Mouse (Mus musculus): Measurements from ENCODE around the gene Micu1. TPM values are rescaled to one million over a fixed set of nuclear protein-coding genes. Genes with fewer than 3 reads are reported as not detected.

The Micu1 gene
- polyA plus RNA-seq, 1 experiment from 2014 or later, result 72.3 TPM

- 77% methylated on average over 2 of the region's 2 CpGs for WGBS
- Histone ChIP-seq H3K9me3 (no peaks in the 10 kb centered on the region), H3K27ac (no peak overlapping the region), H3K4me2 (no peak overlapping the region), H3K4me3 (replicated peaks) (no peak overlapping the region), H3K27me3 (no peaks in the 10 kb centered on the region), H3K9ac (no peak overlapping the region), H3K4me1 (no peaks in the 10 kb centered on the region), H3K36me3 (replicated peaks) (no peaks in the 10 kb centered on the region)
- ATAC-seq (ENCODE audit: low FRiP score), result no peak
Measured at GRCm38 (mm10) chr10:59694104-59694503, 8.2 kb upstream of the Micu1 start.

GRCm38 (mm10) chr10:59699516-59699915 lies 2.8 kb upstream of the Micu1 start:
- H3K4me3 ChIP-seq (replicated peaks), result no peak overlapping the region
- H3K9me3 ChIP-seq, result no peaks in the 10 kb centered on the region
- ATAC-seq (ENCODE audit: low FRiP score), result no peak
- no peaks in the 10 kb centered on the region for H3K36me3 ChIP-seq (replicated peaks)
- 78% methylated on average over 5 of the region's 5 CpGs for WGBS
- no peaks in the 10 kb centered on the region for H3K27me3 ChIP-seq
- H3K4me1 ChIP-seq, result peaks cover 9% of the 10 kb centered on the region
- H3K9ac ChIP-seq, result no peak overlapping the region
- no peak overlapping the region for H3K27ac ChIP-seq
- H3K4me2 ChIP-seq, result no peak overlapping the region

- Histone ChIP-seq H3K36me3 (replicated peaks) (no peaks in the 10 kb centered on the region), H3K9ac (no peak overlapping the region), H3K27ac (no peak overlapping the region), H3K9me3 (no peaks in the 10 kb centered on the region), H3K4me2 (peak overlapping the region; percentile 56), H3K4me1 (peaks cover 9% of the 10 kb centered on the region), H3K4me3 (replicated peaks) (peak overlapping the region; percentile 57), H3K27me3 (no peaks in the 10 kb centered on the region)
- no peak for ATAC-seq (ENCODE audit: low FRiP score)
- 49% methylated on average over 5 of the region's 5 CpGs for WGBS
Measured at GRCm38 (mm10) chr10:59701805-59702204, 472 bp upstream of the Micu1 start.

- H3K9me3 ChIP-seq, result no peaks in the 10 kb centered on the region
- peak overlapping the region; percentile 57 for H3K4me3 ChIP-seq (replicated peaks)
- H3K36me3 ChIP-seq (replicated peaks), result no peaks in the 10 kb centered on the region
- H3K27me3 ChIP-seq, result no peaks in the 10 kb centered on the region
- peak overlapping the region; percentile 56 for H3K4me2 ChIP-seq
- peak; percentile 10; the same call in 1 of the 2 replicates for ATAC-seq (ENCODE audit: low FRiP score)
- H3K27ac ChIP-seq, result peak overlapping the region; percentile 65; the same call in 1 of the 2 replicates
- H3K4me1 ChIP-seq, result peaks cover 9% of the 10 kb centered on the region
- H3K9ac ChIP-seq, result peak overlapping the region; percentile 66
- WGBS, result 15% methylated on average over 15 of the region's 15 CpGs
Measured at GRCm38 (mm10) chr10:59703060-59703760, 933 bp downstream of the Micu1 start.

GRCm38 (mm10) chr10:59706991-59707546 lies 4.8 kb downstream of the Micu1 start:
- no peaks in the 10 kb centered on the region for H3K27me3 ChIP-seq
- 93% methylated on average over 6 of the region's 6 CpGs for WGBS

GRCm38 (mm10) chr10:59707595-59707994 lies 5.3 kb downstream of the Micu1 start:
- no peak for ATAC-seq (ENCODE audit: low FRiP score)
- WGBS, result 86% methylated on average over 2 of the region's 2 CpGs
- H3K4me3 ChIP-seq (replicated peaks), result no peak overlapping the region
- no peaks in the 10 kb centered on the region for H3K27me3 ChIP-seq
- H3K4me1 ChIP-seq, result peaks cover 12% of the 10 kb centered on the region
- no peaks in the 10 kb centered on the region for H3K9me3 ChIP-seq
- H3K27ac ChIP-seq, result no peak overlapping the region
- no peak overlapping the region for H3K9ac ChIP-seq
- H3K36me3 ChIP-seq (replicated peaks), result no peaks in the 10 kb centered on the region
- H3K4me2 ChIP-seq, result no peak overlapping the region

More at GRCm38 (mm10) chr10:59706991-59707546, 4.8 kb downstream of the Micu1 start:
- ATAC-seq (ENCODE audit: low FRiP score), result no peak
- Histone ChIP-seq H3K4me1 (peaks cover 12% of the 10 kb centered on the region), H3K4me2 (no peak overlapping the region), H3K36me3 (replicated peaks) (no peaks in the 10 kb centered on the region), H3K4me3 (replicated peaks) (no peak overlapping the region), H3K9ac (no peak overlapping the region), H3K9me3 (no peaks in the 10 kb centered on the region), H3K27ac (no peak overlapping the region)

- 84% methylated on average over 7 of the region's 7 CpGs for WGBS
- H3K36me3 ChIP-seq (replicated peaks), result no peaks in the 10 kb centered on the region
- ATAC-seq (ENCODE audit: low FRiP score), result no peak
Measured at GRCm38 (mm10) chr10:59709281-59709680, 7.0 kb downstream of the Micu1 start.

GRCm38 (mm10) chr10:59710246-59710645 lies 8.0 kb downstream of the Micu1 start:
- Histone ChIP-seq H3K4me2 (no peak overlapping the region), H3K9me3 (no peaks in the 10 kb centered on the region)
- WGBS, result 89% methylated on average over 1 of the region's 1 CpGs

More at GRCm38 (mm10) chr10:59709281-59709680, 7.0 kb downstream of the Micu1 start:
- H3K27me3 ChIP-seq, result no peaks in the 10 kb centered on the region
- no peak overlapping the region for H3K27ac ChIP-seq
- no peak overlapping the region for H3K4me3 ChIP-seq (replicated peaks)
- no peak overlapping the region for H3K4me2 ChIP-seq
- peaks cover 3% of the 10 kb centered on the region; the same call in 1 of the 2 replicates for H3K4me1 ChIP-seq
- H3K9ac ChIP-seq, result no peak overlapping the region
- H3K9me3 ChIP-seq, result no peaks in the 10 kb centered on the region

GRCm38 (mm10) chr10:59712062-59712461 lies 9.8 kb downstream of the Micu1 start:
- H3K36me3 ChIP-seq (replicated peaks), result no peaks in the 10 kb centered on the region
- no peaks in the 10 kb centered on the region for H3K9me3 ChIP-seq
- no peaks in the 10 kb centered on the region for H3K27me3 ChIP-seq
- H3K4me2 ChIP-seq, result no peak overlapping the region
- 94% methylated on average over 8 of the region's 8 CpGs for WGBS
- ATAC-seq (ENCODE audit: low FRiP score), result no peak
- H3K4me3 ChIP-seq (replicated peaks), result no peak overlapping the region
- H3K9ac ChIP-seq, result no peak overlapping the region
- peaks cover 3% of the 10 kb centered on the region; the same call in 1 of the 2 replicates for H3K4me1 ChIP-seq
- H3K27ac ChIP-seq, result no peak overlapping the region

More at GRCm38 (mm10) chr10:59710246-59710645, 8.0 kb downstream of the Micu1 start:
- Histone ChIP-seq H3K36me3 (replicated peaks) (no peaks in the 10 kb centered on the region), H3K4me1 (peaks cover 3% of the 10 kb centered on the region; the same call in 1 of the 2 replicates), H3K9ac (no peak overlapping the region), H3K4me3 (replicated peaks) (no peak overlapping the region), H3K27ac (no peak overlapping the region), H3K27me3 (no peaks in the 10 kb centered on the region)
- no peak for ATAC-seq (ENCODE audit: low FRiP score)

- ATAC-seq (ENCODE audit: low FRiP score), result no peak
- 92% methylated on average over 7 of the region's 7 CpGs for WGBS
- no peaks in the 10 kb centered on the region for H3K27me3 ChIP-seq
- no peaks in the 10 kb centered on the region for H3K9me3 ChIP-seq
- H3K9ac ChIP-seq, result no peak overlapping the region
- no peaks in the 10 kb centered on the region for H3K36me3 ChIP-seq (replicated peaks)
- H3K4me3 ChIP-seq (replicated peaks), result no peak overlapping the region
- peaks cover 16% of the 10 kb centered on the region for H3K4me1 ChIP-seq
- no peak overlapping the region for H3K4me2 ChIP-seq
- H3K27ac ChIP-seq, result no peak overlapping the region
Measured at GRCm38 (mm10) chr10:59720017-59720416, 17.7 kb downstream of the Micu1 start.

GRCm38 (mm10) chr10:59721555-59721954 lies 19.3 kb downstream of the Micu1 start:
- no peak overlapping the region for H3K4me2 ChIP-seq
- H3K4me3 ChIP-seq (replicated peaks), result no peak overlapping the region
- H3K27ac ChIP-seq, result no peak overlapping the region
- WGBS, result 69% methylated on average over 4 of the region's 4 CpGs
- no peaks in the 10 kb centered on the region for H3K9me3 ChIP-seq
- H3K9ac ChIP-seq, result no peak overlapping the region
- H3K36me3 ChIP-seq (replicated peaks), result no peaks in the 10 kb centered on the region
- H3K4me1 ChIP-seq, result peaks cover 16% of the 10 kb centered on the region
- ATAC-seq (ENCODE audit: low FRiP score), result no peak
- no peaks in the 10 kb centered on the region for H3K27me3 ChIP-seq

GRCm38 (mm10) chr10:59724634-59725033 lies 22.4 kb downstream of the Micu1 start:
- Histone ChIP-seq H3K4me2 (no peak overlapping the region), H3K4me3 (replicated peaks) (no peak overlapping the region), H3K9me3 (no peaks in the 10 kb centered on the region), H3K4me1 (peaks cover 18% of the 10 kb centered on the region), H3K36me3 (replicated peaks) (no peaks in the 10 kb centered on the region), H3K27ac (no peak overlapping the region), H3K9ac (no peak overlapping the region), H3K27me3 (no peaks in the 10 kb centered on the region)
- ATAC-seq (ENCODE audit: low FRiP score), result no peak

GRCm38 (mm10) chr10:59727251-59727650 lies 25.0 kb downstream of the Micu1 start:
- Histone ChIP-seq H3K4me2 (no peak overlapping the region), H3K36me3 (replicated peaks) (no peaks in the 10 kb centered on the region), H3K27me3 (no peaks in the 10 kb centered on the region), H3K4me1 (peaks cover 16% of the 10 kb centered on the region), H3K9me3 (no peaks in the 10 kb centered on the region), H3K27ac (no peak overlapping the region), H3K9ac (no peak overlapping the region), H3K4me3 (replicated peaks) (no peak overlapping the region)
- ATAC-seq (ENCODE audit: low FRiP score), result no peak
- 70% methylated on average over 6 of the region's 6 CpGs for WGBS
